Mouse (Mus musculus): ENCODE data around the gene Cnga2. TPM values are rescaled to one million over a fixed set of nuclear protein-coding genes. Genes with fewer than 3 reads are reported as not detected.

Cnga2 gene
- polyA plus RNA-seq, 1 experiment from 2014 or later, result not detected

GRCm38 (mm10) chrX:71983775-71984174 is 7.9 kb upstream of the Cnga2 start:
- no peak overlapping the region for H3K4me3 ChIP-seq (ENCODE audit: low read depth, low read length)
- H3K9me3 ChIP-seq (ENCODE audit: low read length), result no peaks in the 10 kb centered on the region
- ATAC-seq (no peak), DNase-seq (peak; percentile 13)
- H3K27me3 ChIP-seq (ENCODE audit: insufficient read depth, low read length), result no peaks in the 10 kb centered on the region
- WGBS (ENCODE audit: insufficient replicate concordance), result 59% methylated on average over 1 of the region's 1 CpGs
- no peak overlapping the region for H3K27ac ChIP-seq (ENCODE audit: low read depth)
- no peaks in the 10 kb centered on the region for H3K4me1 ChIP-seq (ENCODE audit: insufficient read depth)
- no peak for TF ChIP-seq EP300 (IDR thresholded peaks at IDR 0.05; ENCODE audit: low read depth)
- peak; percentile 27 for TF ChIP-seq CTCF (IDR thresholded peaks at IDR 0.05; ENCODE audit: low read depth)
- H3K36me3 ChIP-seq (replicated peaks; ENCODE audit: insufficient read depth, low read length), result no peaks in the 10 kb centered on the region
- no peak overlapping the region for H3K4me2 ChIP-seq (ENCODE audit: low read depth, low read length)
- H3K9ac ChIP-seq (replicated peaks), result no peak overlapping the region

DNA sequence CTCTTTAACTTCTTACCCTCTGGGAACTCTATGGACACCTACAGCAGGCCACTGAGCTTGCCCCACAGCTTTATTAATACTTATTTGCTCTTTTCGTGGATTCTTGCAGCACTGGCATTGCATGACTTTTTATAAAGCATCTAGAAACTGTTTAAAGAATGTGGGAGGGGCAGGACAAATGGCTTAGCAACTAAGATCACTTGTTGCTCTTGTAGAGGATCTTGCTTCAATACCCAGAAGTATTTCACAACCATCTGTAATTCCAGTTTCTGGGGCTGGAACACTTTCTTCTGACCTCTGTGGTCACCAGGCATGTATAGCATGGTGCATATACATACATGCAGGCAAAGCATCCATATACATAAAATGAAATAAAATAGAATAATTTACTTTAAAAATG is 4.3 kb downstream of the Cnga2 start:
- 42% methylated on average over 1 of the region's 1 CpGs for WGBS (ENCODE audit: insufficient replicate concordance)
- H3K4me2 ChIP-seq (ENCODE audit: low read depth, low read length), result no peak overlapping the region
- no peaks in the 10 kb centered on the region for H3K9me3 ChIP-seq (ENCODE audit: low read length)
- no peak for TF ChIP-seq CTCF (IDR thresholded peaks at IDR 0.05; ENCODE audit: low read depth)
- no peak for TF ChIP-seq EP300 (IDR thresholded peaks at IDR 0.05; ENCODE audit: low read depth)
- no peaks in the 10 kb centered on the region for H3K4me1 ChIP-seq (ENCODE audit: insufficient read depth)
- DNase-seq (no peak), ATAC-seq (no peak)
- H3K4me3 ChIP-seq (ENCODE audit: low read depth, low read length), result no peak overlapping the region
- no peak overlapping the region for H3K27ac ChIP-seq (ENCODE audit: low read depth)
- no peak overlapping the region for H3K9ac ChIP-seq (replicated peaks)
- H3K27me3 ChIP-seq (ENCODE audit: insufficient read depth, low read length), result no peaks in the 10 kb centered on the region
- no peaks in the 10 kb centered on the region for H3K36me3 ChIP-seq (replicated peaks; ENCODE audit: insufficient read depth, low read length)

DNA sequence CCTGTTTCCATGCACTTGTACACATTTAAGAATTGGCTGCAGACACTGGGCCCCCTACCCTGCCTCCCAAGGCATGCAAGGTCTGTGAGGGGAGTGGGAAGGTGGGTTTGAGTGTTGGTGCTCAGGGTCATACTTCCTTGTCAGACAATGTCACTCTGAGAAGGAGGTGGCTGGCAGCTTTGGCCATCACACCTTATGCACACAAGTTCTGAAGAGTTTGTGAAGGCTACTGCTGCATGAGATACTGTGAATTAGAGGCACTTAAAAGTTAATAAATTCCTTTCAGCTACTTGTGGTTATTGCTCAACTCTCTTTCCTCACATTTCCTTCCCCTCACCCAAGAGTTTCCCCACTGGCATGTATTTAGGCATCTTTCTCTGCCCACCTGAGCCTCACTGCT is 18.3 kb downstream of the Cnga2 start:
- no peaks in the 10 kb centered on the region for H3K36me3 ChIP-seq (replicated peaks; ENCODE audit: insufficient read depth, low read length)
- no peak overlapping the region for H3K9ac ChIP-seq (replicated peaks)
- no peak overlapping the region for H3K4me3 ChIP-seq (ENCODE audit: low read depth, low read length)
- H3K27me3 ChIP-seq (ENCODE audit: insufficient read depth, low read length), result no peaks in the 10 kb centered on the region
- no peak overlapping the region for H3K27ac ChIP-seq (ENCODE audit: low read depth)
- ATAC-seq (no peak), DNase-seq (no peak)
- no peaks in the 10 kb centered on the region for H3K9me3 ChIP-seq (ENCODE audit: low read length)
- H3K4me1 ChIP-seq (ENCODE audit: insufficient read depth), result no peaks in the 10 kb centered on the region
- TF ChIP-seq CTCF (IDR thresholded peaks at IDR 0.05; ENCODE audit: low read depth) (no peak), EP300 (IDR thresholded peaks at IDR 0.05; ENCODE audit: low read depth) (no peak)
- no peak overlapping the region for H3K4me2 ChIP-seq (ENCODE audit: low read depth, low read length)

DNA sequence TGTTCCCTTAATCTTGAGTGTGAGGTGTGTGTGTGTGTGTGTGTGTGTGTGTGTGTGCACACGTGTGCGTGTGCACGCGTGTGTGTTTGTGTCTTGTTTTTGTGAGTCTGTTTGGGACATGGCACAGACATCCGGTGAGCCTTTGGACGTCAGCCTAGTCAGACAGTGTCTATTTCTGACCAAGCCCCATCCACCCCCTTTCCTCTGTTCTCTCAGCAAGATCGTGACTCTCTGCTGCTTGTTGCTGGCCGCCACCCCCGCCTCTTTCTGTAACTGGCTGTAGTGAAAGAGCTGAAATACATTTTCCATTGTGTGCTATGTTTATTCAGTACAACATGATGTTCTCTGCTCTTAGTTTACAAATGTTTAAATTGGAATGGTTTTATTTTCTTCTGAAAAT is 20.6 kb downstream of the Cnga2 start:
- no peak overlapping the region for H3K4me3 ChIP-seq (ENCODE audit: low read depth, low read length)
- no peak overlapping the region for H3K4me2 ChIP-seq (ENCODE audit: low read depth, low read length)
- H3K9me3 ChIP-seq (ENCODE audit: low read length), result no peaks in the 10 kb centered on the region
- no peak overlapping the region for H3K27ac ChIP-seq (ENCODE audit: low read depth)
- H3K9ac ChIP-seq (replicated peaks), result no peak overlapping the region
- H3K27me3 ChIP-seq (ENCODE audit: insufficient read depth, low read length), result no peaks in the 10 kb centered on the region
- no peak for ATAC-seq
- WGBS (ENCODE audit: insufficient replicate concordance), result 54% methylated on average over 9 of the region's 9 CpGs
- H3K4me1 ChIP-seq (ENCODE audit: insufficient read depth), result no peaks in the 10 kb centered on the region
- H3K36me3 ChIP-seq (replicated peaks; ENCODE audit: insufficient read depth, low read length), result no peaks in the 10 kb centered on the region
- no peak for TF ChIP-seq CTCF (IDR thresholded peaks at IDR 0.05; ENCODE audit: low read depth)
- peak; percentile 11 for DNase-seq

DNA sequence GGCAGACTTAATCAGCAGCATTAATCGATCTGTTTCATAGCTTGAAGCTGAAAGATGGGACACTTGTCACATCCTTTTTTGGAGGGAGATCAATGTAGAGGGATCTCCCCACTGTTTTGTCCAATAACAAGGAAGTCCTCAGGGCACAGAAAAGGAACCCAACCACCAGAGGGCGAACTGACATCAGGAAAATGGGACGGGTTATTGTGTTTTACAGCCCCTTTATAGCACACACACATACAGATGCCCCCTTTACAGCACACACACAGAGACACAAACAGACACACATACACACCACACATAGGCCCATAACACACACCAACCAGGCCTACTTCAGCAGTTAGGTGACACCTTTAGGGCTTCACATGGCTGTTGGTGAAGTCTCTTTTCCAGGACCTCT is 21.2 kb downstream of the Cnga2 start:
- TF ChIP-seq CTCF (IDR thresholded peaks at IDR 0.05; ENCODE audit: low read depth), result peak; percentile 54
- TF ChIP-seq EP300 (IDR thresholded peaks at IDR 0.05; ENCODE audit: low read depth), result no peak
- DNase-seq, result peak; percentile 16
- Histone ChIP-seq H3K36me3 (replicated peaks; ENCODE audit: insufficient read depth, low read length) (no peaks in the 10 kb centered on the region), H3K27ac (ENCODE audit: low read depth) (no peak overlapping the region), H3K9ac (replicated peaks) (no peak overlapping the region), H3K4me3 (ENCODE audit: low read depth, low read length) (no peak overlapping the region), H3K27me3 (ENCODE audit: insufficient read depth, low read length) (no peaks in the 10 kb centered on the region), H3K4me1 (ENCODE audit: insufficient read depth) (no peaks in the 10 kb centered on the region), H3K9me3 (ENCODE audit: low read length) (no peaks in the 10 kb centered on the region), H3K4me2 (ENCODE audit: low read depth, low read length) (no peak overlapping the region)
- 31% methylated on average over 3 of the region's 3 CpGs for WGBS (ENCODE audit: insufficient replicate concordance)
- ATAC-seq, result no peak

DNA sequence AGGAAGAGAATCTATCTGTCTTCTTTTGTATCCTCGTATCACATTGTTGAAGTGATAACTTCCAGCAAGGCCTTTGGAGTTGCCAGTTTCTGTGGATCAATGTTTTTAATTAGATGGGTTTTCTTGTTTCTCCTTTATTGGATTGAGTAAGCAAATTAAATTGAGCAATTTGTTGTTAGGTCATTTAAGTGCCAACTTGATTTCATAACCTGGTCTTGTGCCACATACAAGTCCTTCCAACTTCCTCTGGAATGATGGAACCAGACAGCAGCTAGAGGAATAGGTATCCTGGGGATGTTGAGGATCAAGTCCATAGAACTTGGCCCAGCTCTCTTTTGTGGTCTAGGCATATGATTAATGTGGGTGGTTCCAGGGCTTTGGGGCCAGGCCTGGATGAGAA is 30.6 kb downstream of the Cnga2 start:
- WGBS (ENCODE audit: insufficient replicate concordance), result 70% methylated on average over 1 of the region's 1 CpGs
- TF ChIP-seq EP300 (IDR thresholded peaks at IDR 0.05; ENCODE audit: low read depth) (no peak), CTCF (IDR thresholded peaks at IDR 0.05; ENCODE audit: low read depth) (no peak)
- Histone ChIP-seq H3K4me3 (ENCODE audit: low read depth, low read length) (no peak overlapping the region), H3K27ac (ENCODE audit: low read depth) (no peak overlapping the region), H3K9ac (replicated peaks) (no peak overlapping the region), H3K4me1 (ENCODE audit: insufficient read depth) (no peaks in the 10 kb centered on the region), H3K4me2 (ENCODE audit: low read depth, low read length) (no peak overlapping the region), H3K9me3 (ENCODE audit: low read length) (no peaks in the 10 kb centered on the region), H3K27me3 (ENCODE audit: insufficient read depth, low read length) (0 out of 2 replicates have a peak, but pooled peaks cover 4% of the 10 kb centered on the region), H3K36me3 (replicated peaks; ENCODE audit: insufficient read depth, low read length) (no peaks in the 10 kb centered on the region)
- DNase-seq (no peak), ATAC-seq (no peak)

- H3K4me1 ChIP-seq (ENCODE audit: insufficient read depth), result no peaks in the 10 kb centered on the region
- H3K4me3 ChIP-seq (ENCODE audit: low read depth, low read length), result no peak overlapping the region
- DNase-seq (peak; percentile 20), ATAC-seq (no peak)
- no peak overlapping the region for H3K9ac ChIP-seq (replicated peaks)
- WGBS (ENCODE audit: insufficient replicate concordance), result 35% methylated on average over 10 of the region's 10 CpGs
- no peak overlapping the region for H3K27ac ChIP-seq (ENCODE audit: low read depth)
- no peaks in the 10 kb centered on the region for H3K36me3 ChIP-seq (replicated peaks; ENCODE audit: insufficient read depth, low read length)
- H3K27me3 ChIP-seq (ENCODE audit: insufficient read depth, low read length), result 0 out of 2 replicates have a peak, but pooled peaks cover 4% of the 10 kb centered on the region
- no peaks in the 10 kb centered on the region for H3K9me3 ChIP-seq (ENCODE audit: low read length)
- TF ChIP-seq CTCF (IDR thresholded peaks at IDR 0.05; ENCODE audit: low read depth) (peak; percentile 54), EP300 (IDR thresholded peaks at IDR 0.05; ENCODE audit: low read depth) (no peak)
- no peak overlapping the region for H3K4me2 ChIP-seq (ENCODE audit: low read depth, low read length)
These were observed 31.2 kb downstream of the Cnga2 start for GRCm38 (mm10) chrX:72022750-72023398.
